Mouse (Mus musculus) limb, embryonic 10.5 days (tissue): Measurements from ENCODE around the gene Tcn2. TPM values are rescaled to one million over a fixed set of nuclear protein-coding genes. Genes with fewer than 3 reads are reported as not detected.

ENCODE experiments used
- DNase-seq: peaks from one replicate; pipeline ENCODE4 v3.0.0-alpha.2; 2017; ENCODE audit warnings: low spot score
- H3K27ac ChIP-seq: fragments of 300-500 bp; sonication (generic); 2 replicates; pipeline ENCODE4 v1.5.1; 2016; ENCODE audit warnings: mild to moderate bottlenecking
- H3K27me3 ChIP-seq: fragments of 300-500 bp; sonication (generic); 2 replicates; pipeline ENCODE4 v1.6.1; 2016; ENCODE audit warnings: low read depth, mild to moderate bottlenecking; ENCODE audit not compliant: poor library complexity, severe bottlenecking
- H3K36me3 ChIP-seq: fragments of 300-500 bp; sonication (generic); 2 replicates; pipeline ENCODE4 v1.6.1; 2016; ENCODE audit warnings: mild to moderate bottlenecking, moderate library complexity
- H3K4me1 ChIP-seq: fragments of 300-500 bp; sonication (generic); 2 replicates; pipeline ENCODE4 v1.6.1; 2016
- H3K4me3 ChIP-seq: fragments of 300-500 bp; sonication (generic); 2 replicates; pipeline ENCODE4 v1.5.1; 2016; ENCODE audit warnings: mild to moderate bottlenecking, moderate library complexity
- H3K9me3 ChIP-seq: fragments of 300-500 bp; sonication (generic); replicated peaks from 2 replicates; pipeline ENCODE4 v1.6.1; 2016; ENCODE audit warnings: mild to moderate bottlenecking
- WGBS: fragments of 180-500 bp; shearing (Covaris S2); methylation state at CpG from one replicate; pipeline ENCODE4 v1.1.7; 2016; 5-methylcytosine and 5-hydroxymethylcytosine counted together
- polyA plus RNA-seq: library from polyadenylated mRNA; unstranded; fragments of >200 nt; fragmentation: Nextera tagmentation; extraction: Ambion mirVana; gene quantifications from 2 replicates; pipeline ENCODE4 v1.2.1, GENCODE M21; 2016

The Tcn2 gene
- polyA plus RNA-seq, 1 experiment from 2014 or later: 23.9 TPM

DNA sequence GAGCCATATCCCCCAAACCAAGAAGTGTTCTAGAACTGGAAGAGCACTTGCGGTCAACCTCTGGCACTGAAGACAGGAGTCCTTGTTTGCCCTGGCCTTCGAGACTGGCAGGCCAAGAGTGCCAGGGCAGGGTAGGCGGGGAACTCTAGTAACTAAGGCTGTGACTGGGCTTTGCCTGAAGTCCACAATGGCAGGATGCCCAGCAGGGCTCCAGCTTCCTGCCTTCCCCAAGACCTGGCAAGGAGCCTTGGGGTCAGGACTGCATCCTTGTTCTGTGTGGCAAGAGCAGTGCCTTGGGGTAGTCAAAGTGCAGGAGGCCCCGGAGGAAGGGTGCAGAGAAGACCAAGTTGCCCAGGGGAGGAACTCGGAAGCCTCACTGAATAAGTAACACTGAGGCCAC lies 28.9 kb downstream of the Tcn2 start:
- Histone ChIP-seq H3K4me1 (no peaks in the 10 kb centered on the region), H3K27ac (no peak overlapping the region), H3K9me3 (no peaks in the 10 kb centered on the region), H3K27me3 (no peaks in the 10 kb centered on the region), H3K4me3 (no peak overlapping the region), H3K36me3 (peaks cover 16% of the 10 kb centered on the region)
- WGBS: 88% methylated on average over 5 of the region's 5 CpGs
- DNase-seq: no peak

DNA sequence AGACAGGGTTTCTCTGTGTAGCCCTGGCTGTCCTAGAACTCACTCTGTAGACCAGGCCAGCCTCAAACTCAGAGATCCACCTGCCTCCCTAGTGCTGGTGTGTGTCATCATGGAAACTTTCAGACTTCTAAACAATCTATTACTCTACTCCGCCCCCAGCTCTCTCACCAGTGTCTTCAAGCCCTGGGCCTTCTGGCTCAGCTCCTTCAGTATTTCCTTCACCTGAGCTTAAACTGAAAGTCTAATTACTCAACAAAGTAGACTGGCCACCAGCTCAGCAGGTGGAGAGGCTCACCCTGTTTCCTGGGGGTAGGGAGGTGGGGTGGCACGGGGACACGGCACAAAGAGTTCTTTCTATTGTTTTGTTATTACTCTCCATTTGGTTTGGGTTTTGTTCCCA lies 29.4 kb downstream of the Tcn2 start:
- no peaks in the 10 kb centered on the region for H3K9me3 ChIP-seq
- DNase-seq: no peak
- no peaks in the 10 kb centered on the region for H3K4me1 ChIP-seq
- H3K27ac ChIP-seq: no peak overlapping the region
- H3K4me3 ChIP-seq: no peak overlapping the region
- H3K36me3 ChIP-seq: peaks cover 22% of the 10 kb centered on the region
- WGBS: 89% methylated on average over 3 of the region's 3 CpGs
- no peaks in the 10 kb centered on the region for H3K27me3 ChIP-seq

DNA sequence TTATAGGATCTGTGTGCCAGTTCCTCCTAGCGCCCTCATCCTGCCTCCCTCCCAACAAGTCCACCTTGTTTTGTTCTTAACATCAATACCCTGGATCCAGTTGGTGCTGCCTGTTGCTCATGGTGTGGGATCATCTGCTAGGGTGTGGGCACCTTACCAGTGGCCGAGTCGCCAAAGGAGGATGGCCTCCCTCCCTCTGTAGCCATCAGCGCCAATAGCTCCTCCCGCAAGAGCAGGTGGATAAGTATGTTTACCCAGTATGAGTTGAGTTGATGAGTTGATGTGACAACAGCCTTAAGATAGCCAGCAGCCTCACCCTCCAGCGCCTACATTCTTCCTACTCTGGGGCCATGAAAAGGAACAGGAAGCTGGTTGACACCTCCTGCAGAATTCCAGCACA lies 31.7 kb downstream of the Tcn2 start:
- H3K27ac ChIP-seq: no peak overlapping the region
- H3K9me3 ChIP-seq: no peaks in the 10 kb centered on the region
- H3K4me3 ChIP-seq: no peak overlapping the region
- H3K4me1 ChIP-seq: peaks cover 5% of the 10 kb centered on the region; the same call in 1 of the 2 replicates
- no peak for DNase-seq
- WGBS: 80% methylated on average over 6 of the region's 6 CpGs
- peaks cover 32% of the 10 kb centered on the region for H3K36me3 ChIP-seq
- no peaks in the 10 kb centered on the region for H3K27me3 ChIP-seq

DNA sequence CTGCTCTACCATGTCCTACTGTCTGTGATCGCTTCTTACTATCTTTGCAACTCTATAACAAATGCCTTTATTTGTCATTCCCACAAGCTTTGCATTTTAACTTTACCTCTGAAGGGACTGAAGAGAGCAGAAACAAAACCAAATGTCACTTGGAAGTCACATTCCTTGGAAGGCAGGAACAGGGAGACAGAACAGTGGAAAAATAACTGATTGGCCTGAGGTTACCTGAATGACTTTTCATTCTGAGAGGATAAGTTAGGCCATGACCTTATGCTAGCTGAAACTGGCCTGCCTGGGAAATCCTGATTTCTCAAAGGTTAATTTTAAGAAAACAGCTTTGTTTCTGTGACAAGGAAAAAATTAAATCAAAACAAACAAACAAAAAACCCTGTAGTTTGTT lies 36.0 kb downstream of the Tcn2 start:
- DNase-seq: no peak
- WGBS: 92% methylated on average over 1 of the region's 1 CpGs
- H3K9me3 ChIP-seq: no peaks in the 10 kb centered on the region
- no peaks in the 10 kb centered on the region for H3K27me3 ChIP-seq
- peaks cover 11% of the 10 kb centered on the region for H3K4me1 ChIP-seq
- H3K4me3 ChIP-seq: peak overlapping the region; percentile 66; the same call in 1 of the 2 replicates
- peaks cover 32% of the 10 kb centered on the region for H3K36me3 ChIP-seq
- H3K27ac ChIP-seq: 0 out of 2 replicates have a peak overlapping the region, but pooled peaks have one; percentile 92

DNA sequence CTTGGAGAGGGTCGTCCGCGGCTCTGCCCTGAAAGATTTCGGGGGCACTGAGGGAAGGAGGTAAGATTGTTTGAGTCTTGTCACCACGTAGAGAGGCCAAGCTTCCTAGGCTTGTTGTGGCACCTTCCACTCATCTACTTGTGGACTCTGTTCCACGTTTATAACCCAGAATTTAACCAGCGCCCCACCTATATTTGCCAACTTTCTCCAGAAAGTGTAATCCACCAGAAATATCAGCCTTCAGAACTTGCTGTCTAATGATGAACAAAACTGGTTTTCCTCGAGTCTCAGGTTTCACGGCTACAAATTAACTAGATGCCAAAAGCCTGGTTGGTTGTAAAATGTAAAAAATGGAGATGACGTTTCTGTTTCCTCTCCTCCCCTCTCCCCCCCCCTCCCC lies 36.5 kb downstream of the Tcn2 start:
- no peak for DNase-seq
- Histone ChIP-seq H3K4me3 (peak overlapping the region; percentile 66), H3K27ac (peak overlapping the region; percentile 92), H3K9me3 (no peaks in the 10 kb centered on the region), H3K4me1 (peaks cover 11% of the 10 kb centered on the region), H3K36me3 (peaks cover 32% of the 10 kb centered on the region), H3K27me3 (no peaks in the 10 kb centered on the region)
- WGBS: 3% methylated on average over 10 of the region's 10 CpGs

DNA sequence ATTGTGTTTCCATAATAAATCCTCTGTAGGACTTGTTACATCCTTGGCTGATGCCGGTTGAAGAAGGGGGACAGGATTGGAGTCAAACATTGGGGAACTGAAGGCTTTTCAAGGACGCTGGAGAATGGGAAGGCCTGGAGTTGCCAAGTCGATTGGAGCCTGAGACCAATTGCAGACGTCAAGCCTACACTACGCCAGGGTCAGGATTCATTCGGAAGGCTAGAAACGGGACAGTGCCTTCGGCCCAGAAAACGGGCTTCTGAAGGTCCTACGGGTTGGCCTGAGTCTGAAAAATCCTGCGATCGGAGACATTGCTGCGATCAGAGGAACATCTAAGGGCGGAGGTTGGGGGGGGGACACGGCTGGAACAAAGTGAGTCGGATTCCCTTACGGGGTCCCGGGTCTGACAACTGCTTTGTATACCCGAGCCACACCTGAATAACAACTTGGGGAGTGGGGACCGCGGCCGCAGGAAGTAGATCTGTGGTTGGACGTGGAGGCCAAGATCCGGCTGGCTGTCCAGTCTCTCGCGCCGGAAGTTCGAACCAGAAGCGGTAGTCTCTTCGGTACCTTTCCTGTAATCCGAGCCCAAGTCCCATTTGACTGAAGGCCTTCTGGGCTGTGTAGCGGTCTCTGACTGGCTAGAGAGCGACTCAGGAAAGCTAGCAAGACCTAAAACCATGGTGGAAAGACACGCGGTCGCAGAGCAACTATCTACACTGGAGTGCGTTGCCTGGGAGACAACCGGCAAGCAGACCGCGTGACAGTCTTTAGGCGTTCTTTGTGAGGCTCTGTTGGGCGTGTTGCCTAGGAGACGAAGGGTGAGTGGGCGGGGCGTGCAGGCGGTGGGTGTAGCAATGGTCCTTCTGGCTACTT lies 37.3 kb downstream of the Tcn2 start, which contains the start of the genes 4921536K21Rik and Dusp18:
4921536K21Rik (minus strand) TSS at position 693 of the 876 bp plus-strand sequence.
Dusp18 (plus strand) TSS at position 835 of the 876 bp plus-strand sequence.
- Histone ChIP-seq H3K36me3 (peaks cover 32% of the 10 kb centered on the region), H3K4me1 (peaks cover 11% of the 10 kb centered on the region), H3K4me3 (peak within 1 kb of the TSS; percentile 66), H3K27me3 (no peaks in the 10 kb centered on the region), H3K27ac (peak within 1 kb of the TSS; percentile 92), H3K9me3 (no peaks in the 10 kb centered on the region)
- 5% methylated on average over 46 of the region's 46 CpGs for WGBS
- peak; percentile 97 for DNase-seq

DNA sequence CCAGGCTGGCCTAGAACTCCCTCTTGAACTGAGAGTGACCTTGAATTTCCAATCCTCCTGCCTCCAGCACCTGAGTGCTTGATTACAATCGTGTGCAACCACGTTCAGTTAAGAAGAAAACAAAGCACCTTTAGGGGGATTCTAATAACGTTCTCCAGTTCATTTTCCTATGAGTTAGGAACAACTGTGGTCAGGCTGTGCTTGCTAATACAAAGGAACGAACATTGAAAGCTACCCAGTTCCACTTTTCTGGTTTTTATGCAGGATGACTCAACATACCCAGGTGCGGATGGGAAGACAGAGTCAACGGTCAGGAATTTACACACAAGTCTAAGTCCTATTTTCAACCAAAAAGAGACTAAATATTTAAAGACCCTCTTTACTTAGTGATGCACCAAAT lies 38.0 kb downstream of the Tcn2 start:
- Histone ChIP-seq H3K27ac (no peak overlapping the region; the same call in 1 of the 2 replicates), H3K36me3 (peaks cover 25% of the 10 kb centered on the region), H3K4me1 (peaks cover 11% of the 10 kb centered on the region), H3K27me3 (no peaks in the 10 kb centered on the region), H3K9me3 (no peaks in the 10 kb centered on the region), H3K4me3 (peak overlapping the region; percentile 66)
- DNase-seq: no peak
- 81% methylated on average over 6 of the region's 6 CpGs for WGBS

DNA sequence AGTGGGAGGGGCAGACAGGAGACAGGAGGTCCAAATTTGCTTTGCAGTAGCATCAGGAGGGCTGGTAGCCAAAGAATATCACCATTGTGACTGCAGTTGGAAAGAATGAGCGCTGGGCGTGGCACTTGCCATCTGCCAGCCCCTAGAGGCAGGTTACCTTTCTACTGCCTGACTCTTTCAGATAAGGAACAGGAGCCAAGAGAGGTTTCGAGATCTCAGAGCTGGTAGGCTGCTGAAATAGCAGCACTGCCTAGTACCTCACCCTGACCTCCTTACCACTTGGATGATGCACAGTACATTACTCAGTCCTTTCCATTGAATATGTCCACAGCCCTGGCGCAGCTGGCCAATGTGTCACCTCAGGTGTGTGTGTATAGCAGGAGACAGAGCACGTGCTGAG lies 44.6 kb downstream of the Tcn2 start:
- no peaks in the 10 kb centered on the region for H3K36me3 ChIP-seq
- H3K4me3 ChIP-seq: no peak overlapping the region
- no peak for DNase-seq
- H3K27ac ChIP-seq: no peak overlapping the region
- peaks cover 6% of the 10 kb centered on the region for H3K4me1 ChIP-seq
- 82% methylated on average over 5 of the region's 5 CpGs for WGBS
- H3K27me3 ChIP-seq: no peaks in the 10 kb centered on the region
- H3K9me3 ChIP-seq: no peaks in the 10 kb centered on the region

DNA sequence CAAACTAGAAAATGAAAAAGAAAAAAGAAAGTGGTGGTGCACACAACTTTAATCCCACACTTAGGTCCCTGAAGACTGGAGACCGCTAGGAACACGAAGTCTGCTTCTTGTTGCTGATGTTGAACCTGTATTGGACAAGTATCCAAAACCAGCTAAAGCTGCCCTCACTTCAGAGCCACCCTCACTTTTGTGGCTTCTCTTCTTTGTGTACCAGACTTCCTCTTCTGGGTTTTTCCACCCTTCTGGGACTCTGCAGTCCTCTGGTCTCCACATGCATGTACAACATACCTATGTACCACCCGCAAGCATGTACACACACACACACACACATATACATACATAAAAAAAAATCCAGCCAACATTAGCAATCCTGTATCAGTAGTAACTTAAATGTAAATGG lies 48.2 kb downstream of the Tcn2 start:
- Histone ChIP-seq H3K9me3 (no peaks in the 10 kb centered on the region), H3K4me3 (no peak overlapping the region), H3K4me1 (peaks cover 6% of the 10 kb centered on the region), H3K27ac (no peak overlapping the region), H3K27me3 (no peaks in the 10 kb centered on the region), H3K36me3 (no peaks in the 10 kb centered on the region)
- 97% methylated on average over 3 of the region's 3 CpGs for WGBS
- DNase-seq: no peak

DNA sequence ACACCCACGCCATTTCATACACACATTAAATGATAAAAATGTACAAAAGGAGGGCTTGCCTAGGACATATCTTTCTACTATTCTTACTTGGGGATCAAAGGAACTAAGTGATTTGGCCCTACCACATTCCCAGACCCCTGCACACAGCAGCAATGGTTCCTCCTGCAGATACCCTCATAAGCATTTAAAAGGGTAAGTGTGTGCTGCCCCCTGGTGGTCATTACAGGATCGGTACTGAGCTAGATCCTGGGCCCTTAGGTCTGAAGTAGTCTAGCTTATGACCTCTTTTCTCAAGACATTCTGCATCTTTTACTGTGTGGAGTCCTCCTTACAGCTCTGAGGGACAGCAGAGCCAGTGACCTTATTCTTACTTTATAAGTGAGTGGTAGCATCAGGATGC lies 52.1 kb downstream of the Tcn2 start:
- H3K36me3 ChIP-seq: no peaks in the 10 kb centered on the region
- H3K9me3 ChIP-seq: no peaks in the 10 kb centered on the region
- 40% methylated on average over 2 of the region's 2 CpGs for WGBS
- peak; percentile 84 for DNase-seq
- no peaks in the 10 kb centered on the region for H3K27me3 ChIP-seq
- H3K4me3 ChIP-seq: no peak overlapping the region
- H3K27ac ChIP-seq: no peak overlapping the region
- H3K4me1 ChIP-seq: peaks cover 1% of the 10 kb centered on the region; the same call in 1 of the 2 replicates

DNA sequence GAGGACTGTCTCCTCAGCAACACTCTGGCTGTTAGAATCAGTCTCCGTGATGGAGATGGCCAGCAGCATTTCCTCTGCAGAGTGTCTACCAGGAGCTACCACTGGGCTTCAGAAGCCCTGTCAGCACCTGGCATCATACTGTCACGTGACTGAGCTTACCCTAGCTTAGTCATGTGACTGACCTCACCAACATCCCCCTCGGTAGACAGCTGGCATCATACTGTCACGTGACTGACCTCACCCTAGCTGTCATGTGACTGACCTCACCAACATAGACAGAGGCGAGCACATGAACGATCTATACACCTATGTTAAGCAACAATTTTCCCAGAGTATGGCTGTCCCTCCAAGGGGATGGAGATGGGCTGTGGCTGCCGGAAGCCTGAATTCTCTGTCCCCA lies 53.3 kb downstream of the Tcn2 start:
- Histone ChIP-seq H3K27ac (no peak overlapping the region), H3K36me3 (no peaks in the 10 kb centered on the region), H3K4me3 (no peak overlapping the region), H3K9me3 (no peaks in the 10 kb centered on the region), H3K4me1 (no peaks in the 10 kb centered on the region), H3K27me3 (no peaks in the 10 kb centered on the region)
- no peak for DNase-seq
- 84% methylated on average over 7 of the region's 7 CpGs for WGBS

DNA sequence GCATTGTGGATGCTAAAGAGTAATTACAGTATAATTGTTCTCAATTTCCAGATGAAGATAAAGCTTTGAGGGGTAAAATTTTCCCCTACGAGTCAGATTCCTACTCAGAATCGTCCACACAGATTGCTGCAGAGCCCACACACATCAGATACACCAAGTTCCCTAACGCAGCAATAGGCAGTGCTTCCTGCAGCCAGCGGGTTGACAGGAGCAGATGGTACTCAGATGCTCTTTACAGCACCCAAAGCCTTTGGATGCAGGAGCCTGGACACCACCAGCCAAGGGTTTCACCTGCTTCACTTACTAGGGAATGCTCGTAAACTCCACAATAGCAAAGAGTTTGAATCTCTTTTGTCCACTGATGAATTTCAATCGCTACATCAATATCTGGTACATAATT lies 55.5 kb downstream of the Tcn2 start:
- Histone ChIP-seq H3K9me3 (no peaks in the 10 kb centered on the region), H3K27ac (no peak overlapping the region), H3K27me3 (no peaks in the 10 kb centered on the region), H3K36me3 (no peaks in the 10 kb centered on the region), H3K4me1 (no peaks in the 10 kb centered on the region), H3K4me3 (no peak overlapping the region)
- WGBS: 82% methylated on average over 6 of the region's 6 CpGs
- DNase-seq: no peak
